Mouse (Mus musculus) CH12F3 (cell line): ENCODE results near the gene Kctd20.

Experiments used
- in situ Hi-C: fragments of 300-500 bp; cut with MboI; formaldehyde crosslinking; loops from 2 replicates; pipeline ENCODE4 v1.14.3; 2020; ENCODE audit warnings: low sequenced_read_pairs

The Kctd20 gene

DNA sequence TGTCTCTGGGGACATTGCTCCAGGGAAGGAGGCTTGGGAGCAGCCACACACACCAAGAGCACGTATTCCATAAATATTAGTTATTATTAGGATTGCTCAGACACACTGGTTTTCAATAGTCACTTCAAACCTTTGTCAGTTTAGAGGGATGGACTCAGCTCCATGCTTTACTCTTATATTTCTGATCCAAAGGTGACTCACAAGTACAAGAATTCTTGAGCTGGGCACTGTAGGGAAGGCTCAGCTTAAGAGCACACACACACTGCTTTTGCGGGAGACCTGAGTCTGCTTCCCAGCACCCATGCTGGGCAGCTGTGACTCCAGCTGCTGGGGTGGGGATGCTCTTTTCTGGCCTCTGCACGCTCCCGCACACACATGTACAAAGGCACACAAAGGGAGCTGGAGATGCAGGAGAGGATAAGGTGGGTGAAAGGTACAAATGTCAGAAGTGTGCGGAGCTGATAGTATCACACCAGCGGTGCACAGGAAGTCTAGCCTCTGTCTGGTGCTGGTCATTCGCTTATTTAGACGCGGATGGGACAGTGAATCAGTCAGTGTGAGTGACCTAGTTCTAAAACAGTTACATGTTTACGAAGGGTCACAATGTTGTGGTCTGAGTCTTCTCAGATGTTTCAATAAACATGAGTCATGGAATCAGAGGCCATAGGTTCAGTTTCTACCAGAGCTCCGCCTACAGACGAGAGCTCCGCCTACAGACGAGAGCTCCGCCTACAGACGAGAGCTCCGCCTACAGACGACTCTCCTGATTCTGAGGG lies 20.1 kb upstream of the Kctd20 start:
- in situ Hi-C loops = no loop called here

DNA sequence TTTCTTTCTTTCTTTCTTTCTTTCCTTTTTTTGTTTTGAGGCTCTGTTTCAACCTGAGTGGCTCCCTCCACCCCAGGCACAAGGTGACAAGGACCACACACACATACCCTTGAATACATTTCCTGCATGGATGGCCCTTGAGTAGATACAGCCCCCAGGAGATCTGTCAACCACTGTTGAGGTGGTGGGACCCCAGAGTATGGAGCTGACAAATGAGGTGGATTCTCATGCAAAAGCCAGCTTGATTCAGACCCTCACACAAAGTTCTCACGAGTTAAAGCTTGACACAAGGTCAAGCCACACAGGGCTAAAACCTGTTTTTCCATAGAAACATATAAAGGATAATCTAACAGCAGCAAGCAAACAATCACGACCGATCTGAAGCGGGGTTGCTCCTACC lies 19.5 kb upstream of the Kctd20 start:
- in situ Hi-C loops = no loop called here

DNA sequence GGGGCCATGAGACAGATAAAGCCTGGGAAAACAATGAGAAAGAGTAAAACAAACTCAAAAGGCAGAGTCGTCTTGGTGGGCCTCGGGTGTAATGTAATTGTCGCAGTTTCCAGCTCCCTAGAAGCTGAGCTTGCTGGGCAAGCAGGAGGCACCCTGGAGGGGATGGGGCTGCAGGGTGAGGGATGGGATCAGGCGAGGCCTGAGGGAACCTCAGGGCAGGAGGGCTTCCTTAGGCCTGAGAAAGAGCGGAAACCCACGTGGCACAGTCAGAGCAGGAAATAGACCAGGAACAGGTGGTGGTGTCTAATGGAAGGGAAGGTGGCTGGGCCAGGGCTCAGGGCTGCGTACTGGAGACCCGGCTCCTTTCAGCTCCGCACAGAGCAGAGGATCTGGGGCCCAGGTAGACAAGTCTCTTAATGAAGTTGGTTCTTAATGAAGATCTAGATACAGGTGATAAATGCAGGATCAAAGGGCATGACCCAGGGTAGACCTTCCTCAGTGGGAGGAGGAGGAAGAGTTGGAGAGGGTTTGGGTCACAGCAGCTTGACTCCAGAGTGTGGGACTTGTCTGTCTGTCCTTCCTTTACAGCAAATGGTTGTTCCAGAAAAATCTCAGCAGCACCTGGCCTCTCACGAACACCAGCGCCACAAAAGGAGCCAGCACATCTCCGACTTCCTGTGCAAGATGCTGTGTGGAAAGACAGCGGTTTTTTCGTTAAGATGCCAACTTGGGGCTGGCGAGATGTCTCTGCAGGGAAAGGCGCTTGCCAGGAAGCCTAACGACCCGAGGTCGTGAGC lies 17.4 kb upstream of the Kctd20 start:
- in situ Hi-C loops = no loop called here

DNA sequence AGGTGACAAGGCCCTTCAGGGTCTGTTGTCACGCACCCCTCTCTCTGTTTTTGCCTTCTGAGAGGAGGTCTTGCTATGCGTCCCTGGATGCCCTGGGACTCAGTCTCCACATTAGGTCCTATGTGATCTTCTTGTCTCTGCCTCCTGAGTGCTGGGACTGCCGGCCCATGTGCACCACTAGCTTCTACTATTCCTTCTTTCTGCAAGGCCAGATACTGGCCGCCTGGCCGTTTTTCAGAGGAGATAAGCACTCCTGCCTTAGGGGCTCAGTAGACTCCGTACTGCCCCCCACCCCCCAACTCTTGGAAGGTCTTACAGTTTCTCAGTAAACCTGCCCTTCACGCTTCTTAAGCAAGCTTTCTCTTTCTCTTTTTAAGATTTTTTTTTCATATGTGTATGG lies 15.6 kb upstream of the Kctd20 start:
- in situ Hi-C loops = no loop called here

DNA sequence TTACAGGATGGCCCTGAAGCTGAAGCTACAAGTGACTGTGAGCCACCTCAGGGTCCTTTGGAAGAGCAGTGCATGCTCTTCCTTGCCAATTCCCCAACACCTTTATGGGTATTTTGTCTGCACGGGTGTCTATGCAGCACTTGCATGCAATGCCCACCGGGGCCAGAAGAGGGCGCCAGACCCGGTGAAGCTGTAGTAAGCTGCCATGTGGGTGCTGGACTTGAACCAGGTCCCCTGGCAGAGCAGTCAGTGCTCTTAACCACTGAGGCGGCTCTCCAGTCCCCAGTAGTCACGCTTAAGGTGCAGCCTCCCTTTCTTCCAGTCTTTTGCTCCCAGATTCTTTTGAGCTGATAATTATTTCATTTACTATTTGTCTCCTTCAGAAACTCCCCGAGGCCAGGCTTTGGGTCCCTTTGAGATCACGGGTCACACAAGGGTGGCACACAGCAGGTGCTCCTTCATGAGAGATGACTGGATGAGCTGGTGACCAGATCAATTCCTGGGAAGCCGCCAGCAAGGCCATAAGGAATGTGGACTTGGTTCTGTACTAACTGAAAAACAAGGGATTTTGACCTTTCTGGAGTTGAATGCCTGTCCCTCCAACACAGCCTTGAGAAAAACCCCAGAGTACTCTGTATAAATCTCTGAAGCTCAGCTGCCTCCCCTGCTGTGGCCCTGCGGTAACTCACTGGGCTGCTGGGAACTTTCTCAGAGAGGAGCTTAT lies 15.0 kb upstream of the Kctd20 start:
- in situ Hi-C loops = no loop called here

DNA sequence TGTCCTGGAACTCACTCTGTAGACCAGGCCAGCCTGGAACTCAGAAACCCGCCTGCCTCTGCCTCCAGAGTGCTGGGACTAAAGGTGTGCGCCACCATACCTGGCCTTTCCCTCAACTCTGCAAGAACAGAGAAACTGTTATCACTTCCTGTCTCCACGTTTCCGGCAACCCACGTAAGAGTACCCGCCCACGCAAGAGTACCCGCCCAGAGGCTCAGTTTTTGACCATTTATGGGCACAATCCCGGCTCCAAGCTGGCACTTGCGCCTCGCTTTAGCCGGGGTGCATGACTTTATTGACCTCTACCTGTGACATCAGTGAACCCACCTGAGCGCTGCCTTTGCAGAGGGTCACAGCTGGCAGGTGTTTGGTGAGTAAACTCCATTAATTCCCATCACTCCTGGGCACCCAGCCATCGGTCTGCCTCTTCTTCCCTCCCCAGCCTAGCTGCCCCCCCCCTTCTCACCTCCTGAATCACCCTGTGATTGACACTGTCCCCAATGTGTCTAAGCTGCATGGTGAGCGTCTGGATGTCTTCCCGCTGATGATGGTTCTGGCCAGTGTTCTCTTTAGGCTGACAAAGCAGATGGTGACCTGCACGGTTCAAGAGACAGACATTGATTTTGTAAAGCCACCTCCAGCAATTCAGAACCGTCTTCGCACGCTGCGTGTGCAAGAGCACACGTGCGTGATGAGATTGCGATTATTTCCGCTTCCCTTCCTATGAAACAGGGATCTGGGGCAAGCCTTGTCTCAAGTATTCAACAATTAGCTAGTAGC lies 10.8 kb upstream of the Kctd20 start:
- in situ Hi-C loops = no loop called here

DNA sequence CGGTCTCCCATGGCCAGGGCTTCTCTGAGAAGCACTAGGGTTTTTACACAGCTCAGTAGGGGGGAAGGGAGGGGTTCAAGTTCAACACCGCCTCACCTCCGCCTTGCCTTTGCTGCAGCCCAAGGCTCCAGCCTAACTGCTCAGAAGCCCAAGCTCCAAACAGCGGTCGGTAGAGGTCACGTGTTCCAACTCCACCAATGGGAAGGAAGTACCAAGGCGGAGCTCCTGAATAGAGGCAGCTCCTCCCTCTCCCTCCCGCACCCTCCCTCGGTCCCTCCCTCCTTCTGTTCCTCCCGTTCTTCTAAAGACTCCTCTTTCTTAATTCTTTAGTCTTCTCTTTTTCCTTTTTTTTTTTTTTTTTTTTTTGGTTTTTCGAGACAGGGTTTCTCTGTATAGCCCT lies 9.6 kb upstream of the Kctd20 start:
- in situ Hi-C loops = no loop called here

DNA sequence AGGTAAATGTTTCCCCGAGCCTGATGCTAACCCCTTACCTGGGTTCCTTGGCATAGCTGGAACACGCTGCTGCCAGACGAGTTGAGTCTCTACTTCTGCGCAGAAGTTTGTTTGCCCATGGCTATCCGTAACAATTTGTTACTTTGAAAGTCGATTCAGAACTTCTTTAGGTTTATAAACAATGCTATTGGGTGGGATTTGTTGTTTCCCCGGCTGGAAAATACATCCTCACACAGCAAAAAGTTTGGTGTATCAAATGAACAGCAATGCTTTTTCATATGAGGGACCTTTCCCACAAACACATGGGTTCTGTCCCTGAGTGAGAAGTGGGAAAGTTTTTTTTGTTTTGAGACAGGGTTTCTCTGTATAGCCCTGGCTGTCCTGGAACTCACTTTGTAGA lies 8.0 kb upstream of the Kctd20 start, which contains the start of gene Pxt1:
Pxt1 (minus strand) TSS at position 101 of the 400 bp plus-strand sequence.
- in situ Hi-C loops = no loop called here

DNA sequence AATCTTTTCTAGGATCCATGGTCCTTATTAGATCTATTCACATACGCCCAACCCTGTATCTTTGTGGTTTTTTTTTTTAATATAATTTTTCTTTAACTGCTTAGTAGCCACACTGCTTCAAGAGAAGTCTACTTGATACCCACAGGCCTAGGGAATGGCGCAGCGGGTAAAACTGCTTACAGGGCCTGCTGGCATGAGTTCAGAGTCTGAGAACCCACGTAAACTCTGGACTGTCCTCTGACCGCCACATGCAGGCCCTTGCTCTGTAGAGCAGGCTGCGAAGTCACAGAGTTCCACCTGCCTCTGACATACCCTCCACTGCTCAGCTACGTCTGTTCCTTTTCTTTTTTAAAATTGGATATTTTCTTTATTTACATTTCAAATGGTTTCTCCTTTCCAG lies 7.3 kb upstream of the Kctd20 start:
- in situ Hi-C loops = no loop called here

DNA sequence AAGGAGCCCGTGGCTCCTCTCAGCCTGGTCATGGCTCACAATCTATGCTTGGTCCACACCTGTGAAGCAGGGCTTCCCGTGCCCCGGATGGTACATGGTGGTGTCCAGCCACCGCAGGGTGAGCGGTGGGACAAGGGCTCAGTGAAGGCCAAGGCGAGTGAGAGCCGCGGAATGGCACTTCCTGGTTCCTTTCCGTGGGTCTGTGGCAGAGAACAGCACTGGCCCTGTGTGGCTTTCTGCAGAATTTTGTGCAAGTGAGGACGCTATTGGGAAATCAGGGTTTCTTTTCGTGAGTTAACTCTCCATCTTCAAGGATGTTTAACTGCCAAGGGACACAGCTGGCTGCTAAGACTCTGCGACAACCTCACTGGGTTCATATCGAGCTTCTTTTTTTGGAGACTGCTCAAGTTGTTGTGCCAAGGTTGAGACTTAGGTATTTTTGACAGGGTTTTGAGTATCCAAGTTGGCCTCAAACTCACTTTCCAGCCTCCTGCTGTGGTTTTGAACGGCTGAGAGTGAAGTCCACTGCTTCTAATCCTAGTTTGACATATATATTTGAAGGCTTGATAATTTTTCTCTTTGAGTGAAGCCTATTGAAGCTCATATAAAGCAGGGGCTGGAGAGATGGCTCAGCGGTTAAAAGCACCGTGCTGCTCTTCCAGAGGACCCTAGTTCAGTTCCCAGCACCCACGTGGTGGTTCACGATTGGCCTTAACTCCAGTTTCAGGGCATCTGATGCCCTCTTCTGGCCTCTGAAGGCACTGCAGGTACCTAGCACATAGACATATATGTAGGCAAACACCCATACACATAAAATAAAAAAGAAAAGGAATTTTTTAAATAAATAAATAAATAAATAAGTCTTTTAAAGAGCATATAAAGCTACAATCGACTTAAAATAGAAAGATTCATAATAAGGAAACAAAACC lies 4.5 kb upstream of the Kctd20 start:
- in situ Hi-C loops = no loop called here

DNA sequence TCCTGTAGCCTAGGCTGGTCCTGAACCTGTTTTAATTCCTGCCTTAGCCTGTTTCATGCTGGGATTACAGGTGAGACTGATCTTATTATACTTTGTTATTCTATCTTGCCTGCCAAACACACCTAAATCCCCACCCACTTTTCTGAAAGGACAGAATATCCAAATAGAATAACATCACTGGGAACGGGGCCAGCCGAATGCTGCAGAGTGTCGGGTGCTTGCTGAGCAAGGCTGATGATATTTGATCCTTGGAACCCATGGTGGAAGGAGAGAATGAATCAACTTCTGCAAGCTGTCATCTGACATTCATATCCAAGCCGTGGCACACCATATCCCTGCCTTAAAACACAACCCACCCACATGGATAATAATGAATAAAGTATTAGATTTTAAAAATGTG lies 3.1 kb upstream of the Kctd20 start:
- in situ Hi-C loops = no loop called here

DNA sequence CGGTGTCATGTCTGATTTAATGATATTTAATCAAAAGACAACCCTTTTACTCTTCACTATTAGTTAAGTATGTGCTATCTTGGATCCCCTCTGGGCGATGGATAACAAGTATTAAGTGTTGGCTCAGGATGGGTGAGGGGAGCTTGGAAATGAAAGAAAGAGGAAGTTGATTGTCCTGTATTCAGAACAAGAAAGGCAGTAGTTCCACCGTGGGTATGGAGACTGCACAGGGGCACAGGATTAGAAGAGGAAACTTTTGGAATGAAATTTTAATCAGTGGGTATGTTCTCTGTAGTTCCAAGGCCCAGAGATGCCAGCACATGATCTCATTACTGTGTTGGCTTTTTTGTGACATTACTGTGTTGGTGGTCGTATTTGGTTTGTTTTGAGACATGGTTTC lies 999 bp upstream of the Kctd20 start:
- in situ Hi-C loops = no loop called here

DNA sequence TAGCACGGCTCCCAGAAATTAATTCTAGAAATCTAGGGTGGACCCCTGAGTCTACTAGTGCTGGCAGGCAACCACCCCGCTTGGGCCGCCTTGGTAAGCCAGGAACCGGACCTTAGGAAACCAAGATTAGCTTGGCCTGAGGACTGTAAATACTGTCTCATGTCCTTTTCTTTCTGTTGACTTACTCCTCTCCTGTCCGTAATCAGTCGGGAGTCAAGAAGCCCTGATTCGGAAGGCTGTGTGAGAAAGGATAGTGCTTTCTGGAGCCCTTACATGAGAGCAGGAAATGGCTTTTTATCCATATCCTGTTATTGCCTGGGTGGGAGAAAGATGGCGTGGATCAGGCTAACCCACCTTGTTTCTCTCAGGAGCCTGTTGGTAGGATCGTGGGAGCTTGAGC lies 1.5 kb downstream of the Kctd20 start:
- in situ Hi-C loops = no loop called here

DNA sequence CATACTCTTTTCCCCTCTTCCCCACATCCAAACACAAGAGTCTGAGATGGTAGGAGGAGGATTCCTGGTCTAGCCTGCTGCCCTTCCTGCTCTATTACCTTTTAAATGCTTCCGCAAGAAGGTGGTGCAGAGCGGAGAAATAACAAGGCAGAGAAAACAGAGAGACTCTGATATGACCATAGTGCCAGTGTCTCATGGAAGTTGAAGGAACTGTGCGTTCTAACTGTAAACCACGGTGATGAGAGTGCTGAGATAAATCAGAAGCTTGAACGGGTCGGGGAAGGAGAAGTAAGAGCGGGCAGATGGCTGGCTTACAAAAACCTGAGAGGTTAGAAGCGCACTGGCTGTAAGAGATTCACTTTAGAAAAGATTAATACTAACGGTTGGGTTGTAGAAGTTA lies 2.7 kb downstream of the Kctd20 start:
- in situ Hi-C loops = no loop called here

DNA sequence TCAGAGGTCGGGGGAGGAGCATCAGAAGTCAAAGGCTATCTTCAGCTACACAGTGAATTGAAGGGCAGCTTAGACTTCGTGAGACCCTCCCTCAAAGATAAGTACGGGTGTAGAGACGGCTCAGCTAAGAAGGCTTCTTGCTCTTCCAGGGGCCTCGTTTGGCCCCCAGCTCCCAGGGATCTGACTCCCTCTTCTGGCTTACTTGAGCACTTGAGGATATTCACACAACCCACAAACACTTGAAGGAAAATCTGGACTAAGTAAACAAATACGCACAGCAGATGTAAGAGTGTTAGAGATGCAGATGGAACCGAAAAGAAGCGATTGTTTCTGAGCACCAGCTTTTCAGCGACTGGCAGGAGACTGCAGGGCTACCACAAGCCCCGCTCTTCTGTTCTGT lies 8.8 kb downstream of the Kctd20 start:
- in situ Hi-C loops = no loop called here

DNA sequence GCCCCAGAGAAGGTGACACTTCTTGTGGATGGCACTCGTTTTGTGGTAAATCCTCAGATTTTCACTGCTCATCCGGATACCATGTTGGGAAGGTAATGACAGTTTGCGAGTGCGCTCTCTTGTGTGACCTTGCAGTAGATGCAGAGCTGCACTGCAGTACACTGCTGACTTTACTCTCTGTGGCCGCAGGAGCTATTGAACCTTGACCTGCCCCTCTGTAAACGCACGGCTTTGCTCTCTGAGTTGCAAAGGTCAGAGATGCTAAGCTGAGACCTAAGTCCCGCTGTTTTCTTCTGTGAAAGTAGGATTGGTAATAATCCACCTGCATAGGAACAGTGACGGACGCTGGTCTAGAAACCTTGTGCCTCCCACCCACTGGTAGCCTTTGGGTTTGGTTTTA lies 9.8 kb downstream of the Kctd20 start:
- in situ Hi-C loops = no loop called here

DNA sequence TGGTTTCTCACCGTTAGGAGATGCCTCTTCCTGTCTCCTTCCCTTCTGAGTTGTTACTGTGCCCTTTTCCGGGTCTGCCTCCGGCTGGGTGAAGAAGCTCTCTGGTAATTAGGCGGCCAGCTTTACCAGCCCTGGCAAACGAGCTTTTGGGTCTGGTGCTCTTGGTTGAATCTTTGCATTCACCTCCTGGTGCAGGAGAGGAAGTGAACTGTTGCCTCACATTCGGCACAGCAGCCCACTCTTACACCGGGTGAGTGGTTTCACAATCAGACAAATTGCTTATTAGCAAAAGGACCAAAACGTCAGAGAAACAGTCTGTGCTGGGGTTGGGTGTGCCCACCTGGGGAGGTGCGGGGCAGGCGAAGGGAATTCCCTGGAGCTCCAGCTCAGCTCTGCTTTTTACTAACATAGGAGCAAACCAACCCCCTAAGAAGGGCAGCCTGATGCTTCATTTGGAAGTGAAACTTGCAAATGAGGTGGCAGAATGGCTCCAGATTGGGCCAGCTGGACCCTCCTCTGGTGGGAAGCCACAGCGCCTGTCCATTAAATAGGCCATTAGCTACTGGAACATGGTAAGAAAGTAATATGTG lies 15.4 kb downstream of the Kctd20 start:
- in situ Hi-C loops = no loop called here

DNA sequence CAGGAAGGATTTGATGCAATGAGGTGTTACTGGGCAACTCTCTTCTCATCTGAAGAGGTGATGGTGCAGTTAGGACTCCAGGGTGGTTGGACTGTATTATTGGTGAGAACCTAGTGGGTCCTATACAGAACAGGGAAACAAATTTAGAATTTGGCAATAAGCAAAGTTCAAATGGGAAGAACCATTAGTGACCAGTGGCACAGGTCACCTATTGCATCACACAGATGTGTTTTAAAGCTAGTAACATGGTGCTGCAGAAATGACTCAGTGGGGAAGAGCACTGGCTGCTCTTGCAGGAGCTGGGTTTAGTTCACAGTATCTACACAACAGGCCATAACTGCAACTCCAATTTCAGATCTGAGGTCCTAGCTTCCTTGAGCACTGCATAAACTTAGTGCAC lies 18.4 kb downstream of the Kctd20 start:
- in situ Hi-C loops = no loop called here

DNA sequence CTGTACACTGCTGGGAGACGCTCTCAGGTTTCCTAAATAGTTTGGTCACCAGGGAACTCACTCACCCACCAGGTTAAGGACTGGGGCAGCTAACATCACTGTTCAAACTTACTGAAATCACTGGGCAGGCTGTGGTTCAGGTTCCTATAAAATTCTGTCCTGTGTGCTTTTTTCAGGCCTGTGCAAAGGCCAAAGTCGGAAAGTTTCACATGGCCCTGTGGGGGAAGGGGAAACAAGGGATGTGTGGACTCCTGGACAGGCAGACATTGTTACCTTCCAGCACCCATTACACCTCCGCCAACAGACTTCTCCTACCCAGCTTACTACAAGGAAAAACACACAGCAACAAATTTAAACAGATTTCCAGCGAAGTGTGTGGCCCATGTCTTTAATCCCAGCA lies 27.3 kb downstream of the Kctd20 start:
- in situ Hi-C loops = no loop called here

DNA sequence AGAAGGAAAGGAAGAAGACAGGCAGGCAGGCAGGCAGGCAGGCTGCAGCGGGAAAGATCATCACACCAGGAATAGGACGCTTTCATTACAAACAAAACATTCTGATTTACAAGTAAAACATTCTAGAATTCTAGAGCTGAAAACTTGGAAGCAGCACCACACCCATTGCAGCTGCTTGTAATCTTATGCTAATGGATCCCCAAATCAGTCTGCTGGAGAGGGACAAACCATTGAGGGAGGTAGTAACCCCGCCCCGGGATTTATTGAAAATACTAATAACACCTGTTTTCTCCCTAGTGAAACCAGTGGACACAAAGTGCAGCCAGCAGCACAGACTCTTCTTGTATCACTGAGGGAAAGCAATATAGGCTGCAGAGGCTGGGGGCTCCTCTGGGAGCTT lies 29.3 kb downstream of the Kctd20 start:
- in situ Hi-C loops = no loop called here
